ENCODE assay signal across 13 mouse cellular contexts in genomic region chr17:80698191-80698901, GRCm38 (mm10). TPM values are rescaled to one million over a fixed set of nuclear protein-coding genes. Genes with fewer than 3 reads are reported as not detected.
A peak's percentile ranks its signal among the peaks of the same experiment; 100 is the strongest.
DNase-seq lines count a peak whose midpoint lies in the region; ATAC-seq and TF ChIP-seq lines count a peak whose summit lies in the region.
"Had no signal": no experiment of that assay in that cellular context is flagged by ENCODE, and none has a peak within 500 bp of the region (broad histone marks: within the 10 kb centered on the region; RNA-seq: fewer than 3 reads in every experiment).

No protein-coding gene starts in this region.

- WGBS in forebrain, embryonic 13.5 days: 66% methylated on average over 12 of the region's 12 CpGs
- 82% methylated on average over 12 of the region's 12 CpGs for WGBS in forebrain, embryonic 10.5 days
- WGBS in kidney, postnatal 0 days: 46% methylated on average over 12 of the region's 12 CpGs
- WGBS in hindbrain, embryonic 16.5 days: 58% methylated on average over 12 of the region's 12 CpGs

- H3K9ac ChIP-seq in forebrain, embryonic 13.5 days: no peak overlapping the region
- H3K9ac ChIP-seq in kidney, postnatal 0 days (ENCODE audit: low read depth, low read length): no peak overlapping the region
- no peak overlapping the region for H3K9ac ChIP-seq in hindbrain, embryonic 16.5 days (ENCODE audit: low read depth, low read length)
- H3K9ac ChIP-seq: liver, embryonic 15.5 days had no signal

- H3K4me2 ChIP-seq in forebrain, embryonic 13.5 days: no peak overlapping the region
- H3K4me2 ChIP-seq in kidney, postnatal 0 days (ENCODE audit: low read length): no peak overlapping the region
- H3K4me2 ChIP-seq in hindbrain, embryonic 16.5 days (ENCODE audit: low read length): no peak overlapping the region
- H3K4me2 ChIP-seq: liver, embryonic 15.5 days had no signal

- no peaks in the 10 kb centered on the region for H3K9me3 ChIP-seq in forebrain, embryonic 13.5 days (replicated peaks)
- H3K9me3 ChIP-seq in forebrain, embryonic 10.5 days: no peaks in the 10 kb centered on the region
- H3K9me3 ChIP-seq in kidney, postnatal 0 days (replicated peaks; ENCODE audit: low read length): no peaks in the 10 kb centered on the region
- no peaks in the 10 kb centered on the region for H3K9me3 ChIP-seq in hindbrain, embryonic 16.5 days (ENCODE audit: control insufficient read depth, low read length)
- H3K9me3 ChIP-seq: liver, embryonic 15.5 days had no signal

- no peak for TF ChIP-seq CTCF in kidney, postnatal 0 days (IDR thresholded peaks at IDR 0.05; ENCODE audit: low read depth)
- TF ChIP-seq CTCF in brain, embryonic 14.5 days (IDR thresholded peaks at IDR 0.05; ENCODE audit: borderline replicate concordance, extremely low read depth, insufficient read depth, insufficient read length): no peak

- DNase-seq in forebrain, embryonic 10.5 days (ENCODE audit: extremely low spot score, low spot score): no peak
- no peak for DNase-seq in kidney, postnatal 0 days (ENCODE audit: low spot score)
- DNase-seq in kidney, adult 9 months: no peak
- peak; percentile 49 for DNase-seq in brain, embryonic 14.5 days (ENCODE audit: low read depth)
- DNase-seq in right cerebral cortex, postnatal 25 days: no peak
- DNase-seq: adrenal gland, postnatal 14 days; cerebellum, adult 8-10 months had no signal

- peak; percentile 36; the same call in 1 of the 2 replicates for ATAC-seq in forebrain, embryonic 13.5 days
- ATAC-seq in kidney, postnatal 0 days (replicated peaks; ENCODE audit: low FRiP score, low read depth): no peak
- ATAC-seq in hindbrain, embryonic 16.5 days: no peak
- ATAC-seq in megakaryocyte progenitor cell, adult 5-6 weeks (replicated peaks; ENCODE audit: poor library complexity): no peak
- ATAC-seq: Patski had no signal

- no peaks in the 10 kb centered on the region for H3K36me3 ChIP-seq in forebrain, embryonic 13.5 days (ENCODE audit: poor library complexity, severe bottlenecking)
- peaks cover 3% of the 10 kb centered on the region; the same call in 1 of the 2 replicates for H3K36me3 ChIP-seq in forebrain, embryonic 10.5 days (replicated peaks)
- no peaks in the 10 kb centered on the region for H3K36me3 ChIP-seq in kidney, postnatal 0 days (ENCODE audit: insufficient read depth, low read length)
- H3K36me3 ChIP-seq in hindbrain, embryonic 16.5 days (ENCODE audit: control insufficient read depth, insufficient read depth, low read length): no peaks in the 10 kb centered on the region
- H3K36me3 ChIP-seq: liver, embryonic 15.5 days had no signal

- no peak for TF ChIP-seq POLR2A in brain, embryonic 14.5 days (IDR thresholded peaks at IDR 0.05; ENCODE audit: borderline replicate concordance, extremely low read depth, insufficient read depth, insufficient read length, poor library complexity, severe bottlenecking)

- peak overlapping the region; percentile 63 for H3K27ac ChIP-seq in forebrain, embryonic 13.5 days
- H3K27ac ChIP-seq in forebrain, embryonic 10.5 days: no peak overlapping the region
- H3K27ac ChIP-seq in kidney, postnatal 0 days: peak overlapping the region; percentile 42; the same call in 1 of the 2 replicates
- peak overlapping the region; percentile 25; the same call in 1 of the 2 replicates for H3K27ac ChIP-seq in hindbrain, embryonic 16.5 days (ENCODE audit: low read depth, low read length)
- H3K27ac ChIP-seq: liver, embryonic 15.5 days had no signal

- H3K27me3 ChIP-seq in forebrain, embryonic 13.5 days: no peaks in the 10 kb centered on the region
- no peaks in the 10 kb centered on the region for H3K27me3 ChIP-seq in forebrain, embryonic 10.5 days (ENCODE audit: poor library complexity, severe bottlenecking)
- no peaks in the 10 kb centered on the region for H3K27me3 ChIP-seq in kidney, postnatal 0 days (ENCODE audit: insufficient read depth, low read length)
- H3K27me3 ChIP-seq in hindbrain, embryonic 16.5 days (replicated peaks; ENCODE audit: control insufficient read depth, insufficient read depth, low read length): no peaks in the 10 kb centered on the region
- H3K27me3 ChIP-seq: liver, embryonic 15.5 days; Patski had no signal

- H3K4me1 ChIP-seq in forebrain, embryonic 13.5 days: peaks cover 39% of the 10 kb centered on the region
- peaks cover 25% of the 10 kb centered on the region for H3K4me1 ChIP-seq in forebrain, embryonic 10.5 days
- H3K4me1 ChIP-seq in kidney, postnatal 0 days (replicated peaks; ENCODE audit: insufficient read depth, low read length): peaks cover 14% of the 10 kb centered on the region
- peaks cover 30% of the 10 kb centered on the region for H3K4me1 ChIP-seq in hindbrain, embryonic 16.5 days (ENCODE audit: control insufficient read depth, insufficient read depth, low read depth, low read length)

- no peak overlapping the region for H3K4me3 ChIP-seq in forebrain, embryonic 13.5 days
- H3K4me3 ChIP-seq in forebrain, embryonic 10.5 days: no peak overlapping the region
- no peak overlapping the region for H3K4me3 ChIP-seq in kidney, postnatal 0 days (replicated peaks; ENCODE audit: low read depth, low read length)
- H3K4me3 ChIP-seq in hindbrain, embryonic 16.5 days (ENCODE audit: low read length): no peak overlapping the region
- H3K4me3 ChIP-seq: erythroblast, embryonic 14.5 days; liver, embryonic 15.5 days had no signal

RNA-seq across cellular contexts. Expression of gene Map4k3, which starts 29.9 kb away (rescaled TPM):
- polyA plus RNA-seq in forebrain, embryonic 13.5 days (2015; fragmentation: Nextera tagmentation; extraction: Ambion mirVana): 21.3 and 21.5 TPM in 2 replicates
- 13.9 and 15.9 TPM in 2 replicates for polyA plus RNA-seq in forebrain, embryonic 10.5 days (2016; fragmentation: Nextera tagmentation; extraction: Ambion mirVana)
- 27.5 and 29.9 TPM in 2 replicates for polyA plus RNA-seq in kidney, postnatal 0 days (2015; fragmentation: Nextera tagmentation; extraction: Ambion mirVana)
- polyA plus RNA-seq in brain, embryonic 14.5 days (2012; rRNA removed): 49.8 and 55.3 TPM in 2 replicates
- 17.7 and 19.4 TPM in 2 replicates for polyA plus RNA-seq in hindbrain, embryonic 16.5 days (2015; fragmentation: Nextera tagmentation; extraction: Ambion mirVana)
- 8.4 and 10.0 TPM in 2 replicates for total RNA-seq in megakaryocyte progenitor cell, adult 5-6 weeks (2015)
- total RNA-seq in megakaryocyte progenitor cell, adult 5-6 weeks (2017): 8.0 and 8.7 TPM in 2 replicates
- polyA plus RNA-seq: erythroblast, embryonic 14.5 days had no signal
